Mouse (Mus musculus) heart, adult 2 months (tissue): ENCODE results near the gene Tma7.

ENCODE experiments used
- CTCF ChIP-seq: fragments of 200-600 bp; IDR thresholded peaks from 2 replicates; pipeline ENCODE4 v1.8.1; 2022; ENCODE audit warnings: antibody characterized with exemption, mild to moderate bottlenecking, moderate library complexity
- EP300 ChIP-seq: fragments of 200-500 bp; IDR thresholded peaks from 2 replicates; pipeline ENCODE4 v1.6.1; 2011; ENCODE audit warnings: low read depth, low read length, control low read depth; ENCODE audit not compliant: insufficient read depth
- POLR2A ChIP-seq: fragments of 200-500 bp; IDR thresholded peaks from 2 replicates; pipeline ENCODE4 v1.6.1; 2011; ENCODE audit warnings: mild to moderate bottlenecking, low read depth, low read length, control low read depth; ENCODE audit not compliant: insufficient read depth

DNA sequence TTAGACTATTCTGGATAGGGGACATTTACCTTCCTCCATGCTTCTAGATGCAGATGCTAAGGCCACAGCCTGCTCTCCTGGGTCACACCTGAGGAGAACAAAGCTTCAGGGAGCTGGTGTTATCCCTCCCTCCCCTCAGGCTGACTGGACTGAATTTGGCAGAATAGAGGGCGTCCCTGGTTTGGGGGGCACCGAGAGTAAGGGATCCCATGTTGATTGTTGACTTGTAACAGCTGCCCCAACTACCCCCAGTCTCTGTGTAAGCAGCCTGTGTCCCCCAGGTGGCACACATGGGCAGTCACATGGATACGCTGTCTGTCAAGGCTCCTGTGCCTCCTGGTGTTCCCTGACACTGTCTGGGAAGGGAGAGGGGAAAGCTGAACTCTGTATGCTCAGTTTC, 54.0 kb downstream of the Tma7 start:
- TF ChIP-seq CTCF (no peak), POLR2A (no peak), EP300 (no peak)
